Mouse (Mus musculus): ENCODE measurements around the gene Rtn3.

GRCm38 (mm10) chr19:7482266-7482598 is 849 bp downstream of the Rtn3 start:
- TF ChIP-seq GATA1 (IDR thresholded peaks at IDR 0.05; ENCODE audit: low read length) (no peak), TAL1 (IDR thresholded peaks at IDR 0.05; ENCODE audit: low read length) (no peak)
